Mouse (Mus musculus) embryonic fibroblast, embryonic 13.5 days (primary cell): ENCODE data around the gene Dync1li1. TPM values are rescaled to one million over a fixed set of nuclear protein-coding genes. Genes with fewer than 3 reads are reported as not detected.
"Not testable (repeated sequence)": the region's sequence is repeated elsewhere in the genome, so short reads cannot be mapped to it uniquely, and the experiment has no call there.

ENCODE experiments used
- H3K27ac ChIP-seq: 2 replicates; pipeline ENCODE4 v1.5.1; 2012; ENCODE audit warnings: low read length, control low read depth, inconsistent platforms; ENCODE audit not compliant: insufficient read depth
- H3K4me1 ChIP-seq: 2 replicates; pipeline ENCODE4 v1.6.1; 2011; ENCODE audit warnings: low read length; ENCODE audit not compliant: control insufficient read depth, insufficient read depth
- H3K4me3 ChIP-seq: 2 replicates; pipeline ENCODE4 v1.5.1; 2011; ENCODE audit warnings: mild to moderate bottlenecking, control low read depth, low read length; ENCODE audit not compliant: insufficient read depth
- CTCF ChIP-seq: IDR thresholded peaks from 2 replicates; pipeline ENCODE4 v1.5.1; 2011; ENCODE audit warnings: mild to moderate bottlenecking, control low read depth, low read length, moderate library complexity, borderline replicate concordance; ENCODE audit not compliant: insufficient read depth
- POLR2A ChIP-seq: IDR thresholded peaks from 2 replicates; pipeline ENCODE4 v1.6.1; 2011; ENCODE audit warnings: low read depth, mild to moderate bottlenecking, control low read depth, low read length, moderate library complexity
- polyA plus RNA-seq: library from polyadenylated mRNA; stranded (reverse); fragments of >200 nt; gene quantifications from 2 replicates; pipeline ENCODE4 v1.2.4, GENCODE M21; 2011; ENCODE audit warnings: low read depth; ENCODE audit not compliant: missing spikeins, insufficient read length

Dync1li1 gene
- polyA plus RNA-seq = 58.0 and 58.5 TPM in 2 replicates

DNA sequence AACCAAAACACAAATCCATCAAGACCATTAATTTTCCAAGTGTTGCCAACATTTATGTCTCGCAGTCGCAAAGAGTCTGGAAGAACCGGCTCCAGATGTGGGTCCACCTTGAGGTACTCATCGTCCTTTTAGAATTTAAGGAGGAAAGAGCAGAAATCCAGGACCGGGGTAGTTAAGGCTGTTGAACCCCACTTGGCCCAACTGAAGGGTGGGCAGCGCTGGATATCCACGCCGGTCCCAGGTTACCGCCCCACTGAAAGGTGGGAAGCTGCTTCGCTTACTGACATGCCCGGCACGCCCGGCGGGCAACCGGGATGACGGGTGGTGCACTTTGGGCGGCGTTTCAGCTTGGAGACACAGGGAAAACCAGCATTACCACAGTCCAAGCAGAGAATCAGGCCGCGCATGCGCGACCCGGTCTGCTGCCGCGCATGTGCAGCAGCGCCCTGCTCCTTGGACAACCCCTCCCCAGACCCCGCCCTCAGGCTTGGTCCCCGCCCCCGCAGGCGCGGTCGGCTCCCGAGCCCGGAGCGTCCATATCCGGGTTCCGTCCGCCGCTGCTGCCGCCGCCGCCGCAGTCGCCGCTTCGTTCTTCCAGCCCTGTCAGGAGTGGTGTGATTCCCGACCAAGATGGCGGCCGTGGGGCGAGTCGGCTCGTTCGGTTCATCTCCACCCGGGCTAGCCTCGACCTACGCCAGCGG is at the start of gene Dync1li1:
Dync1li1 (plus strand) TSS at position 539 of the 701 bp plus-strand sequence.
- H3K27ac ChIP-seq = peak within 1 kb of the TSS; percentile 69
- H3K4me1 ChIP-seq = no peaks in the 10 kb centered on the region
- TF ChIP-seq POLR2A (peak; percentile 93), CTCF (no peak)
- H3K4me3 ChIP-seq = peak within 1 kb of the TSS; percentile 75

DNA sequence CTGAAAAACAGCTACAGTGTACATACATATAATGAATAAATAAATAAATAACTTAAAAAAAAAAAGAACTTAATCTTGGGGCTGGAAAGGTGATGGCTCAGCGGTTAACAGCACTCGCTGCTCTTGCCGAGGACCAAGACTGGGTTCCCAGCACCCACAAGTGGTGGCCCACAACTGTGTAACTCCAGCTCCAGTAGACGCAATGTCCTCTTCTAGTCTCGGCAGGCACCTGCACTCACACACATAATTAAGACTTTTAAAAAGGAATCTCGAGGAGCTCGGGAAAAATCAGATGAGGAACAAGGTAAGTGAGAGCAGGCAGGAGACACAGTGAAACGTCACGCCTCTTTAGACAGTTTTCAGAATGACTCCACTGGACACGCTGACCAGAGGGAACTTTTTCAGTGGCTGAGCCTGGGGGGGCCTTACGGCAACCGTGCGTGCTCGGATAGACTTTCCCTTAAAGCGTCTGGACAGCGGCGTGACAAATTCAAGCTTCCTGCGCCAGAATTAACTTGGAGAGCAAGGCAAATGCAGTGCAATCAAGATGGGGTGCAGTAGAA is 49.3 kb upstream of the Dync1li1 start:
- H3K4me1 ChIP-seq = no peaks in the 10 kb centered on the region
- no peak for TF ChIP-seq POLR2A
- peak overlapping the region; percentile 7 for H3K27ac ChIP-seq
- H3K4me3 ChIP-seq = peak overlapping the region; percentile 86

DNA sequence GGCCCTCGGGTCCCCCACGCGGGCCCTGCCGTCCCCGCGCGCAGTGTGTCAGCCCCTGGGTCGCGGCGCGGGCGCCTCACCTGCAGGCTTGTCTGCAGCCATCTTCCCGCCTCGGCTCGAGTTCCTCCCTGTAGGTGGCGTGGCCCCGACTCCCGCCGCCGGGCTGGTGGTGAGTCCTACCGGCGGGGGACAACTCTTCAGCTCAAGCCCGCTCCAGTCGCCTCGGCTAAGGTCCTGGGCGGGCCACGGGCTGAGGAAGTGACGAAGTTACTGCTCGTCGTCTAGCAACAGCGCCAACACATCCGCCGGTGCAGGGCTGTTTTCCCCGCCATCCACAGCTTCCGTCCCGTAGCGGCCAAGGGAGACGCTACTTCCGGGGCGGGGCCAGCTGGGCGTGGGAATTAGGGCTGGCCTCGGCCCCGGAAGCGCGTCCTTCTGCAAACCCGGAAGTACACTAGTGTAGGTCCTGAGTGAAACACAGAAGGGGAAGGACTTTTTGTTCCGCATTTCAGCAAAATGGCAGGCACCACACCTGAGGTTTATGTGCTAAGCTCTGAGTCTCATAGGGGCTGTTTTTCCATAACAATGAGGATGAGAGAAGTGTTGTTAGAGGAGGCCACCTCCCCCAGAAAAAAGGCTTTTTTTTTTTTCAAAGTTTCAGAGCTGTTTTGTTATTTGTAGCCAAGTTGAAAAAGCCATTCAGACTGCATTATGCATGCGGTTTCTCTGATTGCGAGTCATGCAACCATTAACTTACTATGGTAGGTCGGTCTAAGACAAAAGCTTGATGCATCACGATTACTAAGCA is 48.5 kb upstream of the Dync1li1 start, which contains the start of gene Cnot10:
Cnot10 (minus strand) TSS at position 346 of the 808 bp plus-strand sequence.
- Histone ChIP-seq H3K27ac (peak within 1 kb of the TSS; percentile 7), H3K4me1 (no peaks in the 10 kb centered on the region), H3K4me3 (peak within 1 kb of the TSS; percentile 86)
- TF ChIP-seq POLR2A = peak; percentile 81
- no peak for TF ChIP-seq CTCF

DNA sequence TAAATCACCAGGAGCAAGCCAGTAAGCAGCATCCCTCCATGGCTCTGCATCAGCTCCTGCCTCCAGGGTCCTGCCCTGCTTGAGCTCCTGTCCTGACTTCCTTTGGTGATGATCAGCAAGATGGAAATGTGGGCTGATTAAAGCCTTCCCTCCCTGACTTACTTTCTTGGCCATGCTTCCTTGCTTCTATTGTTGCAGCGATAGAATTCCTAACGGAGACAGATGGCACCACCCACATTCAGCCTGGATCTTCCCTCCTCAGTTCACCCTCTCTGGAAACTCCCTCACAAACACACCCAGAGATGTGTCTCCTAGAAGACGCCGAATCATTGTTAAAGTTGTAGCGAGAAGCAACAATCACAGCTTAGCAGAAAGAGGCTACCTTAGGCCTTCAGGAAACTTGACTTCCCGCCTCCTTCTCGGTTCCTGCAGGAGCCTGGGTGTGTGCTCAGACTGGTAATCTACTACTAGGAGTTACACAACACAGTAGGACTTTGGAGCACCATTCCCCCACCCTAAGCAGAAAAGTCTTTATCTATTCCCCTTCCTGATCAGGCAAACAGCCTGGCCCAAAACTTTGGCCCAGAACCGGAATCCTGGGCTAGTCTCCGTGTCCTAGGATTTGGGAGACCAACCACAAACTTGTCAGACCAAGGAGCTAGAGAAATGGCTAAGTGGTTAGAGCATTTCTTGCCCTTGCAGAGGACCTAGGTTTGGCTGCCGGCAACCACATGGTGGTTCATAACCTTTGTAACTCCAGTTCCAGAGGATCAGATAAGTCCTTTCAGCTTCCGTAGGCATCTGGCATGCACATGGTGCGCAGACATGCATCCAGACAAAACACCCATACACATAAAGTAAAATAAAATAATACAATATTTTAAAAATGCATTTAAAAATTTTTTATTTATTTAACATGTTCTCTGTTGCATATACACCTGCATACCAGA is 41.8 kb upstream of the Dync1li1 start:
- Histone ChIP-seq H3K4me3 (no peak overlapping the region), H3K4me1 (no peaks in the 10 kb centered on the region), H3K27ac (no peak overlapping the region)
- TF ChIP-seq CTCF (no peak), POLR2A (no peak)

GRCm38 (mm10) chr9:114647506-114648432 is 40.8 kb upstream of the Dync1li1 start:
- no peak overlapping the region for H3K27ac ChIP-seq
- H3K4me1 ChIP-seq = no peaks in the 10 kb centered on the region
- no peak overlapping the region for H3K4me3 ChIP-seq
- TF ChIP-seq POLR2A (no peak), CTCF (no peak)

GRCm38 (mm10) chr9:114648472-114648871 is 40.1 kb upstream of the Dync1li1 start:
- H3K4me3 ChIP-seq, H3K27ac ChIP-seq, H3K4me1 ChIP-seq: not testable (repeated sequence)

DNA sequence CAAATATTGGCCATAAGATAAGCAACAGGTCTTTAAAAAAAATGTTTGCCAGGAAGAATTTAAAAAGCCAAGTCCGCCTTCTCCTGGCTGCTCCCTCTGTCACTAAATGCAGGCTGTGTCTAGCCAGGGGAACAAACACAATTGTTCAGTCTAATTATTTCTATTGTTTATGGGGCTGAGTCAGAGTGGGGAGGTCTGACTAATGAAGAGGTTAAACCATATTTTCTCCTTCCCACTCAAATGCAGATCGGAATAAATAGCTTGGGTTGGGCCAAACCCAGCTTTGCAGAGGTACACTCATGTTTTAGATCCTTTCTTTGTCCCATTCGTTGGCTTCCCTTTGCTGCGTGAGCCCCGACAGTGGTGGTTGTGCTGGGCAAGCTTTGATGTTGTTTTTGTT is 39.2 kb upstream of the Dync1li1 start:
- Histone ChIP-seq H3K4me3 (no peak overlapping the region), H3K4me1 (no peaks in the 10 kb centered on the region), H3K27ac (no peak overlapping the region)
- TF ChIP-seq POLR2A (no peak), CTCF (no peak)

DNA sequence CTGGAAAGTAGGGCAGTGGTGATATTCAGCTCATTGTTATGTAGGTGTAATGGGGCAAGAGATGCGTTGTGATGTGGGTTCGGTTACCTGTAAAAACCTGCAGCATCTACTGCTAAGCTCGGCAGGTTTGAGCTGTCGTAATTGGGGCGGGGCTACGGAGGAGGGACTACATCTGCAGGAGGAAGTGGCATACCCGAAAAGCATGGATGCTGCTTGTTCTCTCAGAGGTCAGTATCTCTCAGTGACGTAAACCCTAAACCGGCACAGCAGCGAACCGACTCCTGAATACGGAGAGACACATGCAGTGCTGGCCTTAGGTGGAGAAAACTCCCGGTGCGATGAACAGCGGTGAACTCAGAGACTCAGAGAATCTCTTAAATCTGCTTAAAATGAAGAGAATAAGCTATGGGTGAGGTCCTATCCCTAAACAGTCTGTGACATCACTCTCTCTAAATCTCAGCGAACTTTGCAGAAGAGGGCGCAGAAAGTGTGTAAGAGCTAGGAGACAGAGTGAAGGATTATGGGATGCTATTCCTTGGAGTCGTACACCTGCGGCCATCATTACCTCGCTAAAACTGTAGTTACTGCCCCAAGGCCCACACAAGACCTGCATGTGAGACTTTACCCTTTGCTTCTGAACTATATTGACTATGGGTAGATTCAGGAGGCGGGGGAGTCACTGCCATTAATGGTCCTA is 37.5 kb upstream of the Dync1li1 start:
- Histone ChIP-seq H3K4me1 (no peaks in the 10 kb centered on the region), H3K4me3 (no peak overlapping the region), H3K27ac (no peak overlapping the region)
- no peak for TF ChIP-seq POLR2A
- no peak for TF ChIP-seq CTCF
